Mouse (Mus musculus): ENCODE measurements around the gene Tgfbi.

DNA sequence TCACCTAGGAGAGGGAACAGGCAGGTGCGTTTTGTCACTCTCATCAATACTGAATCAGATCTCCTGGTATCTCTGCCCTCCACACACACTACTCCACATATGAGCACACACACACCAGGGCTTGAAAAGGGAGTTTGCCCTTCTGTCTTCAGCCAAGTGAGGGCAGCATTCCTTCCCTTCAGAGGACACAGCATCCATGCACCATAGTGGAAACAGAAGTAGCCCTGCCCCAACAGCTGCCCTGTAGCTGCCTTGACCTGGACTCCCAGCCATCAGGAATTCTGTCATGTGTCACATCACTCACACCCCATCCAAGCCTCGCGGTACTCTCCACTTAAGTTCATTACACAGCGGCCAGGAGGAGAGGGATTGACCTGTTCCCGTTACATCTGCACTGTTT is 31.2 kb upstream of the Tgfbi start:
- TF ChIP-seq CTCF (IDR thresholded peaks at IDR 0.05; ENCODE audit: borderline replicate concordance, control insufficient read depth, extremely low read depth, insufficient read depth, low read length, poor library complexity) (no peak), POLR2A (IDR thresholded peaks at IDR 0.05; ENCODE audit: control insufficient read depth, extremely low read depth, insufficient read depth, low read length, poor library complexity) (no peak)
